ENCODE assay signal across 18 mouse cellular contexts in the genomic region with DNA sequence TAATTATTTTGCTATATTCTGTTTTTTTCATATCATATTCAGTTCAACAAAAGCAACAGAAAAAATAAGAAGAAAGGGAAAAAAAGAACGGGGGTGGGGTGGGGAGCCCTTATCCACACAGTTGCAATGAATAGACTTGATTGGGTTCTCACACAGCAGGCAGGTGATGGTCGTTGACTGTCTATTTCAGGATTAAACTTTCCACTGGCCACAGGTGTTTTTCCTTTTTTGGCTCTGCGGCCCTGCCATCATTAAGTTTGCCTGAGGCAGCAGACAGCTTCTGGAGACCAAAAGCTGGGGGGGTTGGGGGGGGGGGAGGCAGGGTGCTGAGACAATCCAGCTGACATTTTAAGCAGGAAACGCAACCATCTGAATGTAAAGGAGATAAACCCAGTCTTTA.
"Had no signal": no experiment of that assay in that cellular context is flagged by ENCODE, and none has a peak within 500 bp of the region (broad histone marks: within the 10 kb centered on the region; RNA-seq: fewer than 3 reads in every experiment).

No protein-coding gene starts in this region.

- ATAC-seq: intestine, postnatal 0 days; liver, postnatal 0 days; lung, postnatal 0 days; midbrain, embryonic 15.5 days had no signal

- H3K4me2 ChIP-seq: limb, embryonic 12.5 days; limb, embryonic 15.5 days; liver, embryonic 11.5 days; lung, embryonic 14.5 days; midbrain, embryonic 12.5 days; midbrain, embryonic 15.5 days; neural tube, embryonic 13.5 days had no signal

- H3K9me3 ChIP-seq: limb, embryonic 12.5 days; limb, embryonic 15.5 days; midbrain, embryonic 12.5 days; midbrain, embryonic 15.5 days; neural tube, embryonic 13.5 days had no signal

- DNase-seq: kidney, adult 2 months; kidney, postnatal 14 days; kidney, postnatal 4 days; liver, postnatal 0 days; lung, embryonic 14.5 days; retina, postnatal 1 day; right cerebral cortex, postnatal 25 days had no signal

- H3K27ac ChIP-seq: limb, embryonic 12.5 days; limb, embryonic 15.5 days; liver, embryonic 14.5 days; macrophage; midbrain, embryonic 12.5 days; midbrain, embryonic 15.5 days; neural tube, embryonic 13.5 days had no signal

- H3K4me3 ChIP-seq: limb, embryonic 12.5 days; limb, embryonic 15.5 days; midbrain, embryonic 12.5 days; midbrain, embryonic 15.5 days; myocyte; neural tube, embryonic 13.5 days had no signal

- H3K36me3 ChIP-seq: limb, embryonic 12.5 days; limb, embryonic 15.5 days; midbrain, embryonic 12.5 days; midbrain, embryonic 15.5 days; neural tube, embryonic 13.5 days had no signal

- H3K27me3 ChIP-seq: limb, embryonic 12.5 days; limb, embryonic 15.5 days; midbrain, embryonic 12.5 days; midbrain, embryonic 15.5 days; neural tube, embryonic 13.5 days had no signal

- H3K4me1 ChIP-seq: limb, embryonic 12.5 days; limb, embryonic 15.5 days; midbrain, embryonic 15.5 days; neural tube, embryonic 13.5 days had no signal

- H3K9ac ChIP-seq: limb, embryonic 12.5 days; limb, embryonic 15.5 days; liver, embryonic 14.5 days; liver, postnatal 0 days; lung, embryonic 14.5 days; midbrain, embryonic 12.5 days; midbrain, embryonic 15.5 days; neural tube, embryonic 13.5 days had no signal
